Mouse (Mus musculus) heart, postnatal 25 days (tissue): ENCODE results near the gene Acvr2a. TPM values are rescaled to one million over a fixed set of nuclear protein-coding genes. Genes with fewer than 3 reads are reported as not detected.

Experiments used
- DNase-seq: peaks from one replicate; pipeline ENCODE4 v3.0.0; 2022; ENCODE audit warnings: low spot score
- intact Hi-C: fragments of 180-260 bp; cut with DNase I; formaldehyde crosslinking; loops from one replicate; pipeline ENCODE4 v1.15.1; 2025
- total RNA-seq, 2 experiments: library from RNA; stranded (reverse); gene quantifications; 2 replicates each; pipeline ENCODE4 v1.2.3; 2021

Gene Acvr2a
- total RNA-seq, result 10 to 100 TPM; 15.5 to 16.6 TPM

DNA sequence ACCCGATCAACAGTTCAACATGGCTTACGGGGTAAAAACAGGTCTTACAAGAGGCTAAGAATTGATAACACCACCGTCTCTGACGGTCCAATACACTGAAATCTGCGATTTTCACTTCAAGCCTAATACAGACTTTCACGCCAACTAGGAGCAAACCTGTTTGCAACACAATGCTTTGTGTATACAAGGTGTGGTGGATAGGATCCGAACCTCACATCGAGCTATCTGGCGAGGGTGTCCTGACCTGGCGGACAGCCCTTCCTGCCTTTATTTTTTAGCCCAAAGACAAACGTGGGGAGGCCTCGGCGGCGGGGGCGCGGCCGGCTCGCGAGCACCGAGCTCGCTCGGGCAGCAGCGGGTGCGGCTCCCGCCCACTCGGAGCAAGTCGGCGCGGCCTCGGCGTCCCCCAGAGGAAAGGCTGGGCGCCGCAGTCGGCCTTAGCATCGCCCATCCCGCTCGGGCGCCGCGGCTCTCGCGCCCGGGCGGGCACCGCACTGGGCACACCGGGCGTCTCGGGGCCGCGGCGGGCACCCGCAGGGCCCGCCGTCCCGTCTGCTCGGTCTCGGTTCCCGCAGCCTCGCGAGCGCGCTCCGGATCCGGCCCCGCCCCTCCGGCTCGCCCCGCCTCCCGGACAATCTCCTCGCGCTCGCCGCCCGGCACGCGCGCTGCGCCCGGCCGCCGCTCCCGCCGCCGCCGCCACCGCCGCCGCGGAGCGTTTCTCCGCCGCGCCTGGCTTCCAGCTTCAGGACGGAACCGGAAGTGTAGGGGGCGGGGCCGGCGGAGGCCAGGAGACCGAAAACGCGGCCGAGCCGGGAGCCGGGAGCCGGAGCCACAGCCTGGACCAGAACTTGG lies at the start of gene Acvr2a:
Gene Acvr2a, plus strand, starts transcription at position 739 of the 852 bp plus-strand sequence.
- peak; percentile 85 for DNase-seq
- intact Hi-C loops, result loop anchor here (5.0 to 10.0 kb wide), 4 partner anchors 69 to 811 kb away; partner anchors contain the start of gene Epc2

DNA sequence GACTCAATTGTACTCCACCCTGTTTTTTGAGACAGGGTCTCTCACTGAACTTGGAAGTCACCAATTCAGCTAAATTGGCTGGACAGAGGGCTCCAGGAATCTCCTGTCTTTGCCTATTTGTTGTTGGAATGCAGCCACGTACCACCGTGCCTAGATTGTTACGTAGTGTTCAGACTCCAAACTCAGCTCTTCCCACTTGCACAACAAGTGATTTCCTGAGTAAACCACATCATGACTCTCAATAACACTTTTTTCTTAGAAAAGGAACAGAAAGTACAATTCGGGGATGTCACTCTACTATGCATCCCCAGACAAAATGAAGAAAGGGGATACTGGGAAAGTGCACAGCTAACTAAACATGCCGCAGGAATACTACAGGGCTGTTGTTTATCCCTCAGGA lies 47.4 kb upstream of the Acvr2a start:
- intact Hi-C loops, result no loop called here
- DNase-seq, result no peak

GRCm38 (mm10) chr2:48767778-48768177 lies 46.1 kb upstream of the Acvr2a start:
- intact Hi-C loops, result no loop called here
- DNase-seq, result no peak

DNA sequence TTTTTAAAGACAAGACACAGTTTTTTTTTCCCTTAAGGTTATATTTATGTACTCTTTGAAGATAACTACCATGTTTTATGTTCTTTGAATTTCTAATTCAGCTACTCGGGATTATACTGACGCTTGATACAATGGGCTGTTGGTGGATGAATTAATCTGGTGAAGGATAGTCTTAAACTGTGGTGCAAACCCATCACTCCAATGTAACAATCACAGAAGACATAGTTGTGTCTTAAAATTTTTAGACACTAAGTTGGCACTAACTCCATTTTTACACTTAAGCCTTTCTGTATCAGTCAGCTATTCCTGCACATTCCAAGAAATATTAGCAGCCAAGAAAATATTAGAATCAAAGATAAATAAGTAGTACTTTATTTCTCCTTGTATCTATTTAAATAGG lies 45.7 kb upstream of the Acvr2a start:
- no peak for DNase-seq
- intact Hi-C loops, result no loop called here

DNA sequence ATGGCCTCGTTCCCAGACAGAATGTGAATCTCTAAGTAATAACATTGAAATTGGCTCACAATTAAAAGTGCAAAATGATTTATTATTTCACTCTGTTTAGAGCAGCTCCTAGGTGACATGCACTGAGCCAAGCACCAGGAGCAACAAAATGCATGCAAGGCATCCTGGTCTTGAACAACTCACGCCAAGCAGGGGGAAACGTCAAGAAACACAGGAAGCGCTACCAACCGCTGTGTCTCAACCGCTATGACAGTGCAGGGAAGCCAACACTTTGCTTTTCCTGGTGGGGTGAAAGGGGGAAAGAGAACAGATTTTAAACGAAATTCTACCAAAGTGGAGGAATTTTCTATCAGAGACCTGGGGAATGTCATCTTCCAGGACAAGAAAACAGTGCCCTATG lies 43.8 kb upstream of the Acvr2a start:
- DNase-seq, result no peak
- intact Hi-C loops, result no loop called here

DNA sequence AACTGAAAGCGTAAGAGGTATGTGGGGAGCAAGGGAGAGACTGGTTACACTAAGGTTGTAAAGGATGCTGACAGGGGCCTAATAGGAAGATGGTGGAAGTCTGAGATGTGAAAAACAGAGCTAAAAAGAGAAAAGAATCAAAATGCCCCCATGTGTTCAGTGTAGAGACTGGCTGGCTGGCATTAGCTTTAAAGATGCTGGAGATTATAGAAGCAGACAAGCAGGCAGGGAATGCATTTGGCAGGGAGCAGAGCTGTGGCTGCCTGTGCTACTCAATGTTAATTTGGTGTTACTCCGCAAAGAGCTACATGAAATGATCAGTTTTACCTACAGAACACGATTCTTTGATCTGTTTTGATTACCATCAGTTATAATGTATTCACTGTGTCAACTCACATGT lies 43.3 kb upstream of the Acvr2a start:
- no peak for DNase-seq
- intact Hi-C loops, result no loop called here

- intact Hi-C loops, result no loop called here
- DNase-seq, result no peak
These were observed 38.6 kb upstream of the Acvr2a start for GRCm38 (mm10) chr2:48775281-48775680.

GRCm38 (mm10) chr2:48788901-48789300 lies 25.0 kb upstream of the Acvr2a start:
- no peak for DNase-seq
- intact Hi-C loops, result no loop called here

DNA sequence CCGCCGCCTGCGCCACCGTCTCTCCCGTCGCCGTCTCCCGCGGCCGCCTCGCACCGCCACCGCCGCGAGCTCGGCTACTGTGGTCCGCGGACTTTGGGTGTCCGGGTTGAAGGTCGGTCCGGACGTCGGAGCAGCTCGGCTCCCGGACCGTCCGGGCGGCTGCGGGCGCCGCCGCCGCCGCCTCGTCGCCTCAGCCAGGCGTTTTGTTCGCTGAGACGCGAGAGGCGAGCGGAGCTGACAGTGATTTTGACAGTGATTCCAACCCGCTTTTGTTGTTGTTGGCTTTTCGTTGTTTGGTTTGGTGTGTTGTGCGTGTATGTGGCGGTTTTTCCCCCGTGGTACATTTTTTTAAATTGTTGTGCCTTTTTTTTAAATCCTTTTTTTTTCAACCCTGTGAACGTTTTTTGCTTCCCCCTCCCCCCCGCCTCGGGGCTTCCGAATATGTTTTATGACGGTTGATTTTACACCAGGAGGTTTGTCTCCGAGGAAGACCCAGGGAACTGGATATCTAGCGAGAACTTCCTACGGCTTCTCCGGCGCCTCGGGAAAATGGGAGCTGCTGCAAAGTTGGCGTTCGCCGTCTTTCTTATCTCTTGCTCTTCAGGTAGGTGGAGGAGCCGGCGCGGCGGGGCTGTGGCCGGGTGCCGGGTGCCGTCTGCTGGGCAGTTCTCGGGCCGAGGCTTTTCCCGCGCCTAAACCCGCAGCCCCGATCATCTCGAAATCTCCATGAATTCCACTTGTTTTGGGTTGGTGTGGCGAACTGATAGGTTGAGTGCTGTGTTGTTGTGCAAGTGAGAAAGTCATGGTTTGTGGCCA lies 522 bp downstream of the Acvr2a start:
- intact Hi-C loops, result loop anchor here (5.0 to 10.0 kb wide), 4 partner anchors 68 to 812 kb away; partner anchors contain the start of gene Epc2
- DNase-seq, result peak; percentile 4

- intact Hi-C loops, result loop anchor here (10.0 kb wide), 2 partner anchors 430 to 640 kb away; partner anchors contain the start of gene Epc2
- no peak for DNase-seq
These were observed 1.2 kb downstream of the Acvr2a start for GRCm38 (mm10) chr2:48815039-48815590.

DNA sequence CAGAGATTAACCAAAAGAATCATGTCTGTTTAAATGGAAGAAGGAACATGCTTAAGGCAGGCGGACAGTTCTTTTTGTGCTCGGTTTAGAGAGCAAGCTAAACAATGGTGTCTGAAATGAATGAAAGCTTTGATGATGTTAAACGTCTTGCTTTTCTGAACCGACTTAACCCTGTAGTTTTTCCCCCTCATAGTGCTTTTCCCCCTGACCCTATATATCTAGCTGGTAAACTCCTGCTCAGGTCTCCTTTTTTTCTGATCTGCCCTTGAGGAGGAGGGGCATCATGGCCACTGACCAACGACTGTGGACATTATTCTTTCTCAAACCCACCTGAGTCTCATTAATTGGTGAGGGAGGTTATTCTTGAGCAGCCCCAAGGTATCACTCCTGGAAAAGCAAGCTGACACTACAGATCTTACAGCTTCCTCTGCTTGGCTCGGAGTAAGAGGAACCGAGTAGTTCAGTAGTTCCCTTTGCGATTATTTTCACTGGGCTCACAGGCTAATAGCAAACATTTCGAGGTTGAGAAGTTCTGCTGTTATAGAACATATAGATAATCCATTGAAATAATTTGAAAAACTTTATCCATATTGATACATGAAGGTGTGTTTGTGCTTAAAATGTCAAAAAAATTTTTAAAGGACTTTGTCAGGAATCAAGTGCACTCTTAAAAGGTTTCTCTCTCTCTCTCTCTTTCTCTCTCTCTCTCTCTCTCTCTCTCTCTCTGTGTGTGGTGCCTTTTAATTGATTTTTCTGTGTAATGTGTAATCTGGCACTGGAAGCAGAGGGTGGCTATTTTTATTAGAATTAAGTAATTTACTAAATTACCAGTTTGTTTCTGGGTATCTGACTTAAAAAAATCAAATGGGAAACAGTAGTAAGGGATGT lies 2.5 kb downstream of the Acvr2a start:
- intact Hi-C loops, result loop anchor here (10.0 kb wide), 2 partner anchors 432 to 638 kb away; partner anchors contain the start of gene Epc2
- no peak for DNase-seq

DNA sequence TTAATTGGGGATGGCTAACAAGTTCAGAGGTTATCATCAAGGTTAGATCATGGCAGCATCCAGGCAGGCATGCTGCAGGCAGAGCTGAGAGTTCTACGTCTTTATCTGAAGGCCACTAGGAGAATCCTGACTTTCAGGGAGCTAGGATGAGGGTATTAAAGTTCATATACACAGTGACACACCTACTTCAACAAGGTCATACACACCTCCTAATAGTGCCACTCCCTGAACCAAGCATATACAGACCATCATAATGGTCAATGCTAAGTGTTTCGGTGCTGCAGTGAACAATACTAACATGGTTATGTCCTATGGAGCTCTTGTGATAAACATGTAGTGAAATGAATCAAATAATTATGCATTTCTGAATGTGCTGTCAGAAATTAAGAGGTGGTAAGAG lies 12.0 kb downstream of the Acvr2a start:
- DNase-seq, result no peak
- intact Hi-C loops, result no loop called here

DNA sequence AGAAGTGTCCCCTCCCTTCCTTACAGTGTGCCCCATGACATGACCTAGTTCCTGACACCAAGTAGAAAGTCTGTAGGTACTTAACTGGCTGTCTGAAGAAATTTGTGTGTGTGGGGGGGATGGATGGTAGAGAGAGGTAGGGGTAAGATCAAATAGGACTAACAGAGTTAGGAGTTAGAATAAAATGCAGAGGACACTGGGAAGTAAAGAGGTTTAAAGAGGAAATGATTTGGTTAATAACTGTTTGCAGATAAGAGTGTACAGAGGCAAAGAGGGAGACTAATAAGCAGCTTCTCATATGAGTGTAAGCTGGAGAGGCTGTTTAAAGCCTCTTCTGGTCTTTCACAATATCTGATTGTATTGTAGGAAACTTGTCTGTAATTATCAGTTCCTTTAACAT lies 12.5 kb downstream of the Acvr2a start:
- intact Hi-C loops, result no loop called here
- DNase-seq, result no peak

GRCm38 (mm10) chr2:48830492-48830891 lies 16.6 kb downstream of the Acvr2a start:
- DNase-seq, result no peak
- intact Hi-C loops, result no loop called here

GRCm38 (mm10) chr2:48832305-48832704 lies 18.4 kb downstream of the Acvr2a start:
- DNase-seq, result no peak
- intact Hi-C loops, result no loop called here

DNA sequence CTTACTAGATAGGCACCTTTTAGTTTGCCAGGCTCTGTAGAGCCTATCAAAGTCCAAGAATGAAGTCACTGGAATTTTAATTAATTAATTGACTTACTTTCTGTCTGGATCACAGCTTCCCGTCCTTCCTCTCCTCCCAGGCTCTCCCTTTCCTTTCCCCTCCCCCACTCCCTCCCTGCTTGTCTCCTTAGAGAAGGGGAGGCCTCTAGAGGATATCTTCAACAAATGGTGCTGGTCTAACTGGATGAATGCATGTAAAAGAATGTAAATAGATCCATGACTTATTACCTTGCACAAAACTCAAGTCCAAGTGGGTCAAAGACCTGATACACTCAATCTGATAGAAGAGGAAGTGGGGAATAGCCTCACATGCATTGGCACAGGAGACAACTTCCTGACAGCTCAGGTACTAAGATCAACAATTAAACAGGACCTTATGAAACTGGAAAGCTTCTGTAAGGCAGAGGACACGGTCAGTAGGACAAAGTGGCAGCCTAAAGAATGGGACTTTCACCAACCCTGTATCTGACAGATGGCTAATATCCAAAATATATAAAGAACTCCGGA lies 20.1 kb downstream of the Acvr2a start:
- intact Hi-C loops, result no loop called here
- no peak for DNase-seq

GRCm38 (mm10) chr2:48841611-48842470 lies 27.9 kb downstream of the Acvr2a start:
- no peak for DNase-seq
- intact Hi-C loops, result no loop called here

GRCm38 (mm10) chr2:48846689-48847398 lies 32.9 kb downstream of the Acvr2a start:
- intact Hi-C loops, result no loop called here

More at GRCm38 (mm10) chr2:48846689-48847398, 32.9 kb downstream of the Acvr2a start:
- no peak for DNase-seq
